Mouse (Mus musculus) natural killer cell, adult 2 months (primary cell): ENCODE data around the gene Dnttip2.
"Not testable (repeated sequence)": the region's sequence is repeated elsewhere in the genome, so short reads cannot be mapped to it uniquely, and the experiment has no call there.

Experiments used
- DNase-seq, 2 experiments: peaks; one replicate each; pipeline ENCODE4 v3.0.0; 2022; ENCODE audit warnings: low spot score in 2 of 2

The Dnttip2 gene

GRCm38 (mm10) chr3:122274241-122275024 is at the start of gene Dnttip2:
Gene Dnttip2, plus strand, starts transcription at chr3:122274388.
- peak; percentile 80 to 87 for DNase-seq

- not testable (repeated sequence) for DNase-seq
These were observed 47.2 kb upstream of the Dnttip2 start for GRCm38 (mm10) chr3:122226972-122227371.

DNA sequence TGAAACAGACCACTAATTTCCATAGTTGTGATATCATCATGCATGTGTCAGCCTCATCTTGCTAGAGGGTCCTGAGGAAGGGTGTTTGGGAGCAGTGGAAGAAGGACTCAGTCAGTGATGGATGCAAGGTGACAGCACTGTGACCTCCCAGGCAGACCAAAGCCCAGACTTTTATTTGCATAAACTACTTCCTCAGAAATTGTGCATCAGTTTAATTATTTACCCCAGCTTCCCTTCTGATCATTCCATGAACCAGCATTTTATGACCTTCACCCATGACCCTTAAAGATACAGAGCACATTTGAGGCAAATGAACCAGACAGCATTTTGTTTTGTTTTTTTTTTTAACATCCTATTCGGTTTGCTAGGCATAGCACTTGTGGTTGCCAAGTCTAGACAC is 38.4 kb upstream of the Dnttip2 start:
- DNase-seq = no peak

GRCm38 (mm10) chr3:122242876-122243275 is 31.3 kb upstream of the Dnttip2 start:
- DNase-seq = no peak

- DNase-seq = no peak
These were observed 30.6 kb upstream of the Dnttip2 start for GRCm38 (mm10) chr3:122243416-122244167.

GRCm38 (mm10) chr3:122244759-122245158 is 29.4 kb upstream of the Dnttip2 start:
- DNase-seq = no peak

DNA sequence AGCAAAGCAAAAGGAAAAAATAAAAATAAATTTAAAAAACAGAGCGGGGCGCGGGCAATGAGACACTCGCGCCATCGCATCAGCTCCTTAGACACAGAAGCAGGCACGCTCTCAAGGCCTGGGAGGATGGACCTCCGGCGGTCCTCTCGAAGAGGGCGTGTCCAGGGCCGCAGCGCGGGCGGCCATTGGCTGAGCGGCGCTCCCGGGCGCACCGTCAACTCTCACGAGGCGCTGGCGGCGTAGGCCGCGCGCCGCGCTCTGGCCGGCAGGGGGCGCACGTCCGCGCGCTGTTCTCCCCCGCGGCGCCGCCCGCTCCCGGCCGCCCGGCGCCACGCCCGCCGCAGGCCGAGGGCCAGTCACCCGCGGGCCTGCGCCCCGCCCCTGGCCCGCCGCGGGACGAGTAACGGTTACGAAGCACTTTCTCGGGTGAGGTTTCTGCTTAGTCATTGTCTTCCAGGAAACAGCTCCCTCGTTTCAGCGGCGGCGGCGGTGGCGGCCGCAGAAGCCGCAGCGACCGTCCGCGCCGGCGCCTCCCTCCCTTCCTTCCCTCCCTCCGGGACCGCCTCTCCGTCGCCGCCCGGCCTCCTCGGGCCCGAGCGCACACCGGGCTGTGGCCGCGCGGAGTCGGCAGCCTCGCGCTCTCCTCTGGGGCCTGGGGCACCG is 28.8 kb upstream of the Dnttip2 start, which contains the start of gene Gclm:
Gene Gclm (plus strand): TSS at position 343 of the 663 bp plus-strand sequence.
- peak; percentile 85 to 92 for DNase-seq

- peak; percentile 26 to 48 for DNase-seq
These were observed 28.3 kb upstream of the Dnttip2 start for GRCm38 (mm10) chr3:122245878-122246332.

DNA sequence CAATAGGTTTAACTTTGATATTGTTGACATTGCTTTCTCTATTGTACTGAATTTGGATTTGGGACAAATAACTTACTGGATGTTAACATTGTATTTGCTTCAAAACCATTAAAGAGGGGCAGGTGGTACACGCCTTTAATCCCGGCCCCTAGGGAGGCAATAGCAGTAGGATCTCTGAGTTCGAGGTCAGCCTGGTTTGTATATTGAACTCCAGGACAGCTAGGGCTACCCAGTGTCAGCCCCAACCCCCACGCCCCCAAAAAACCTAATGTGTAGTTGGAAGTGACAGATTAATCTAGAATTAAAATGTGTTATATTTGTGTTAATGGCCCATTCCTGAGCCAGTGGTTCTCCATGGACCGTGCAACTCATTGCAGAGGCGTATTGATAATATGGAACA is 27.8 kb upstream of the Dnttip2 start:
- no peak for DNase-seq

GRCm38 (mm10) chr3:122246986-122247767 is 27.0 kb upstream of the Dnttip2 start:
- no peak for DNase-seq

DNA sequence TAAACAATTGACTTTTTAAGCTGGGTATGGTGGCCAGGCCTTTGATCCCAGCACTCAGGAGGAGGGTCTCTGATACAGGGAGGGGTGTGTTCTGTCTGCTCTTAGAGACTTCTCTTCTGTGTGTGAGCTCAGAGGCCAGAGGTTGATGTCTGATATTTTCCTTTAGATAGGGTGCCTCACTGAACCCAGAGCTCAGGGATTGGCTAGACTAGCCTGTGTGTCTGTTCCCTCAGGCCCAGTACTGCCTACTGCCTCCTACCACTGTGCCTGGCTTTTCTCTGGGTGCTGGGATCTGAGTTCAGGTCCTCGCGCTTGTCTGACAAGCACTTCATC is 26.5 kb upstream of the Dnttip2 start:
- DNase-seq = no peak

GRCm38 (mm10) chr3:122252466-122253253 is 21.5 kb upstream of the Dnttip2 start:
- no peak for DNase-seq

GRCm38 (mm10) chr3:122254050-122254449 is 20.1 kb upstream of the Dnttip2 start:
- not testable (repeated sequence) for DNase-seq

DNA sequence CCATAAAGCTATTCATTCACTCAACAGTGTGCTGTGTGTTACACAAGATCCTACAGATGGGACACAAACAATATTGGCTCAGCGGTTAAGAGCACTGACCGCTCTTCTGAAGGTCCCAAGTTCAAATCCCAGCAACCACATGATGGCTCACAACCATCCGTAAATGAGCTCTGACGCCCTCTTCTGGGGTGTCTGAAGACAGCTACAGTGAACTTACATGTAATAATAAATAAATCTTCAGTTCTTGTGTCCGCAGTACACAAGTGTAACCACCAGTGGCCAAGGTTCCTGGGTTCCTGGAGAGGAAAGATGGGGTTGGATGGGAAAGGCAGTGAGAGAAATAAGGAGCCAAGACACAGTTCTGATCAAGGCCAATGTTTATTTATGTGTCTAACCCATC is 4.2 kb upstream of the Dnttip2 start:
- peak in 1 of 2 experiments; percentile 23 for DNase-seq

DNA sequence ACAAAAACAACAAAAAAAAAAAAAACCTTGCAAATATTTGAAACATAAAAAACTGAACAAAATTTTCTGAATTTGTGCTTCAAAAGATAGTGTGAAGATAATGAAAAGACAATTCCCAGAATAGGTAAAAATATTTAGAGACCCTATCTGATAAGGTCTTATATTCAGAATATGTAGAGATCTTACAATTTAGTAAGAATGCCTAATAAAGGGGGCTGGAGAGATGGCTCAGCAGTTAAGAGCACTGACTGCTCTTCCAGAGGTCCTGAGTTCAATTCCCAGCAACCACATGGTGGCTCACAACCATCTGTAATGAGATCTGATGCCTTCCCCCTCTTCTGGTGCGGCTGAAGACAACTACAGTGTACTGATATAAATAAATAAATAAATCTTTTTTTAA is 1.6 kb upstream of the Dnttip2 start:
- not testable (repeated sequence) for DNase-seq

GRCm38 (mm10) chr3:122273407-122274240 is 564 bp upstream of the Dnttip2 start:
- DNase-seq = no peak

- no peak for DNase-seq
These were observed 923 bp downstream of the Dnttip2 start for GRCm38 (mm10) chr3:122275111-122275510.

- DNase-seq = no peak
These were observed 13.0 kb downstream of the Dnttip2 start for GRCm38 (mm10) chr3:122287195-122287594.

DNA sequence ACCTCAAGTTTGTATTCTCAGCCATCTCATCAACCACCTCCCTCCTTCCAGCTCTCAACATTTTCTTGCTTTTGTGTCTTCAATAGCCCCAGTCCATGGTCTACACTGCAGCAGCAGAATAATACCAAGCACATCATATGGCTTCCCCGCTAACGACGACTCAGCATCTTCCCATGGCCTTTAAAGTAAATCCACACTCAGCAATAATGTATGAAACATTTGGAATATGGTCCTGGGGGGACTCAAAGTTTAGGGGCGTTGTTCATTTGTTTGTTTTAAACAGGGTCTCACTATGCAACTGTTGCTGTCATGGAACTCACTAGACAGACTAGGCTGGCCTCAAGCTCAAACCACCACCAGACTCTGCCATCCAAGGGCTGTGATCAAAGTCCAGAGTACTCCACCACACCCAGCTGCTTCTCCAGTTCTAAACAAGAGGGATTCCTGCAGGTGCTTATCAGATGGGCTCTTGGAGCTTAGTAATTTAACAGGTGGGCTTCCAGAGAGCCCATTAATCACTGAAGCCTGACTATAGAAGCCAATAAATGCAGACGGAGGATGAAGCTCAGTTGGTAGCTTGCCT is 14.5 kb downstream of the Dnttip2 start:
- DNase-seq = no peak
